Mouse (Mus musculus) inflammation-experienced regulatory T-cells, adult 16 weeks (primary cell): ENCODE data around the gene Nbeal1. TPM values are rescaled to one million over a fixed set of nuclear protein-coding genes. Genes with fewer than 3 reads are reported as not detected.

Experiments
- polyA plus RNA-seq: library from polyadenylated mRNA; unstranded; fragments of 100-300 nt; shearing (Covaris generic); gene quantifications from one replicate; pipeline ENCODE4 v1.2.1, GENCODE M21; 2017

Nbeal1 gene
- 19.2 TPM for polyA plus RNA-seq

DNA sequence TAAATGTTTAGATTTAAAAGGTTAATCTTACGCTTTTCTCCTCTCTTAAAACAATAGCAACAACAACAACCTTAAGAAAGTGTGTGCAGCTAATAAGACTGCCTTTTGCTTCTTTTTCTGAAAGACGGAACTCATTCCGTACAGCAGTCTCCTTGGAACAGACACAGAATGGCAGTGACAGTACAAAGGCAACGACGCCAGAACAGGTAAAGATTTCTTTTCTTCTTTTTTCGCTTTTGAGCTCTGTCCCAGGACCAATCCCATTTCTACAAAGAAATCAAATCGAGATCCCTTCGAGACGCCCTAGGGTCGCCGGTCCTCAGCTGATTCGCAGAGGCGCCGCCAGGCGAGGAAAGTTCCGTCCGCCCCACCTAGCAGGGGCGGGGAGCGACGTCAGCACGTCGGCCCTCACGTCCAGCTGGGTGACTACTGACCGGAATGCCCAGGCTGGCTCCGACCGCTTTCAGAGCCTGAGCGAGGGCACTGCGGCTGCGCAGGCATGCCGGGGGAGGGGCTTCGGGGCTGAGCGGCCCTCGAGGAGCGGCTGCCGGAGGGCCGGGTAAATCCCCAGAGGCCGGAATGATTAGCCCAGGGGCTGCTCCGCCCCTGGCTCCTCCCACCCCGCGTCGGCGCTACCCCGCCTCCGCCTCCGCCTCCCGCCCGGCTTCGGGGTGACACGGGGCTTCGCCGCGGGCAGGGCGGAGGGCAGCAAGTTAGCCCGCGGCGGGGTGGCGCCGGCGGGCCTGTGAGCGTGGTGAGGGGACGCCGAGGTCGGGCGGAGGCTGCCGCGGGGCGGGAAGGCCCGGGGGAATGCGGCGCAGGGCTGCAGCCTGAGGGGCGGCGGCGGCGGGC is at the start of gene Nbeal1:
Gene Nbeal1, plus strand, starts transcription at position 668 of the 852 bp plus-strand sequence.

DNA sequence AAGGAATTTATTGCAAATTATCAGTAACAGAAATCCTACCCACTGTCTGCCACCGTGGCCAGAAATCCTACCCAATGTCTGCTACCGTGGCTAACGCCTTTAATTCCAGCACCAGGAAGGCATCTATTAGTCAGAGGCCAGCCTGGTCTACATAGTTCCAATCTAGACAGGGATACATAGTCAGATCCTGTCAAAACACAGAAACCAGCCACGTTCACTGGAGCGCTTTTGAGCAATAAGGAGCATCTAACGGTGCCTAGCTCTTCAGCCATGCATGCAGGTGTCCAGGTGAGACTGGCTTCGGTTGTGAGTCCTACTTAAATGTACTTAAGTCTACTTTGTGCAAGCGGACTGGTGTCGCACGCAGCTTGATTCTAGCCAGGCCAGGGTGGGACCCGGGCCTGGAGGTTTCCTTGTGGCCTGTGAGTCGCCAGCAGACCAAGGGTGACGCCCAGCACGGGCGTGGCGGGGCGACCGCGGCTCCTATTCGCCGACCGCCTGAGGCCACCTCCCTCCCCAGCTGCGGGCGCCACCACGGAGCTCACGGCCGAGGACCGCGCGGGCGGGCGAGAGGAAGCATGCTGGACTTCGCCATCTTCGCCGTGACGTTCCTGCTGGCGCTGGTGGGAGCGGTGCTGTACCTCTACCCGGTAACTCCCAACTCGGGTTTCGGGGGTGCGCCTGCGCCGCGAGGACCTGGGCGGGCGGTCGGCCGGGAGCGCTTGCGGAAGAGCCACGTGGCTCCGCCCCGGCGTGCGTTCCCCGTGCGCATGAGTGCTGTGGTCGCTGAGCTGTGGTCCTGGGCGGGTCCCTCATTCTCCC is 162.6 kb downstream of the Nbeal1 start, which contains the start of gene Cyp20a1:
Gene Cyp20a1, plus strand, starts transcription at position 516 of the 822 bp plus-strand sequence.

Other genes starting within 250 kb of the Nbeal1 start
- 1.6 TPM for gene Ica1l, start 137.4 kb upstream of the Nbeal1 start, polyA plus RNA-seq
- gene Carf, start 82.4 kb upstream of the Nbeal1 start, polyA plus RNA-seq, result 7.5 TPM
- gene Wdr12, start 82.0 kb upstream of the Nbeal1 start, polyA plus RNA-seq, result 42.8 TPM
- gene Cyp20a1, start 162.7 kb downstream of the Nbeal1 start, polyA plus RNA-seq, result 16.5 TPM
- gene Abi2, start 229.0 kb downstream of the Nbeal1 start, polyA plus RNA-seq, result 23.8 TPM